Mouse (Mus musculus): ENCODE measurements around the gene Trmt44. TPM values are rescaled to one million over a fixed set of nuclear protein-coding genes. Genes with fewer than 3 reads are reported as not detected.

Gene Trmt44
- total RNA-seq (2021): 10 to 100 TPM in 1 of 2 experiments, 1 to 10 TPM in 1; 6.3 to 11.2 TPM

DNA sequence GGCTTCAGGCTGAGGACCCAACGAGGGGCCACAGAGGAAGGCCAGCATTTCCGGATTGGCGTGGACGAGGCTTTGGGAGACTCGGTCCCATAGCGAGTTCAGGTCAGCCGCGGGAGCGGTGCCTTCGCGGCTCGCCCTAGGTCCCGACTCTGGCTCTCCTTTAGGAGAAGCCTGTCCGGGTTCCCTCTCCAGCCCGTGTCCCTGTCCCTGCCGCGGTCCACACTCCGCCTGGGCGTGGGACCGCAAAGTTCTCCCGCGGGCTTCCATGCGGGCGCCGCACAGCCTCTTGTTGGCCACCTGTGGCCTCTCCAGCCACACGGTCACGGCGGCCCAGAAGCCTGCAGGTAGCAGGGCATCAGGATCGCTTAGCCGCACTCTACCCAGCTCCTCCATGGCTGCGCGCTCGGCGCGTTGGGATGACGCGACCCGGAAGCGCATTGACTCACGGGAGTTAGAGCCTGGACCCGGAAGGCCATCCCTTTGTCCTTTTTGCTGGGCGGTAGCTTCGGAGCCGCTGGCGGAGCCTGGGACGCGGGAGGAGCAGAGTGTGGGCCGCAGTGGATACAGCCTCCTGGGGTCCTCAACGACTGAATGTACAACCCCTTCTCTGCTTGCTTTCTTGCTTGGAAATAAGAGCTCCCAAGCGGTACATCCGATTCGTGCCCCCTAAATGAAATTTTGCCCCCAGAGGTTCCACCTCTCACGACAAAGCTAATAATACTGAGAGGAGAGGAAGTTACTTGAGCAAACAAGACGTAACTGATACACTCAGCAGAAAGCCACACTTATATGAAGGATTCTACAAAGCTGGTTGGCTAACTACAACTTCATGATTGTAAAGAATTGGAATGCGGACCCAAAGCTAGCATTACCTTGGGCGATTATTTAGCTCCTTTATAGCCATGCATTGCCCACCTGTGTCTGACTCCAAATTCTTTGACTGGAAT, at the start of gene Trmt44:
Gene Trmt44, minus strand, starts transcription at position 418 of the 947 bp plus-strand sequence.
- intact Hi-C loops (cut with DNase I): loop anchor here (1.0 kb wide), 1 partner anchor 8 kb away; the partner anchor contains the start of gene Acox3
- peak; percentile 93 to 94 for DNase-seq (ENCODE audit: low spot score in 2 of 2)

DNA sequence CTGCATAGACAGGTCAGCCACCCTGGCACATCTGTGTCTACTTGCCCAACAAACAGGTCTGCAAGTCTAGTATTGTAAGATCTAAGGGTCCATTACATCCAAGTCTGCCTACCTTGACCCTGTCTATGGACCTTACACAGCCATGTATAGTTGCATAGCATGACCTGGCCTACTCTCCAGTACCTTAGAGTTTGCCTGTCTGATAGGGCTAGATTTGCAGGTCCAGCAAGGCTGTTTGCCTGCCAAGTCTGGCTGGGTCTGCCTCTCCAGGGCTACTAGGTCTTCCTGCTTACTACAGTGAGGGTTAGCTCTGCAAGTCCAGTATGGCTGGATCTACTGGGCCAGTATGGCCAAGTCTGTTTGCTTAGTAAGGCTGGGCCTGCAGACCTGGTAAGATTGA, 49.0 kb upstream of the Trmt44 start:
- intact Hi-C loops (cut with DNase I): no loop called here
- no peak for DNase-seq (ENCODE audit: low spot score in 2 of 2)

DNA sequence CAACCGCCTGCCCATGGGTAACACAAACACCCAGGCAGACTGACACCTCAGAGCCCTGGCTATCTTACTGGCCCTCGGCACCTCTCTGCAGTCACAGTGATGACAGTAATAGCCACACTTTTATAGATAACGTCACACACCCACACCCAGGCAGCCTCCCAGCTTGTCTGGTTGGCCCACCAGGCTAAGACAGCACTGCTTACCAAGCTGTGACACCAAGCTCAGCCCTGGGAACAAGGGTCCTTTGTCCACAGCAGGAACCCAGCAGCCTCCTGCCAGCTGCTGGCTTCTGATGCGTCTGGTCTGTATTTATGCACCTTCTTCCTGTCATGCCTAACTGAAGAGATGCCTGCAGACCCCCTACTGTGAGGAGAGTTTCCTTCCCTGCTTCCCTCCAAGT, 46.2 kb upstream of the Trmt44 start:
- intact Hi-C loops (cut with DNase I): no loop called here
- no peak for DNase-seq (ENCODE audit: low spot score in 2 of 2)

DNA sequence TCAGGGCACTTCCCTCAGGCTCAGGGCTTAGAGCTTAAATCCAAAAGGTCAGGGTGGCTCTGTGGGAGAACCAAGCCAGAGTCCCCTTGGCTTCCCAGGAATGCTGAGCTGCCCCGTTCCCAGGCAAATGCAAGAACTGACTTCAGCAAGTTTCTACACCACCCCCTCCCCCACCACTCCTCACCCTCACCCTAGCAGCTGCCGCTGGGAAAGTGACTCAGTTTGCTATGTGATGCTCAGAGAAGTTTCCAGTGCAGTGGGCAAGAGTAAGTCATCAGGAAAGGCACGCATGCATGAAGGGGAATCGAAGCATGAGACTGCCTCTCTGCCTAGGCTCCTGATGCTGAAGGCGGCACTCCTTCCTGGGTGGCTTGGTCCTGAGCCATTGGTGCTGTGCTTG, 42.1 kb upstream of the Trmt44 start:
- intact Hi-C loops (cut with DNase I): no loop called here
- DNase-seq (ENCODE audit: low spot score in 2 of 2): no peak

DNA sequence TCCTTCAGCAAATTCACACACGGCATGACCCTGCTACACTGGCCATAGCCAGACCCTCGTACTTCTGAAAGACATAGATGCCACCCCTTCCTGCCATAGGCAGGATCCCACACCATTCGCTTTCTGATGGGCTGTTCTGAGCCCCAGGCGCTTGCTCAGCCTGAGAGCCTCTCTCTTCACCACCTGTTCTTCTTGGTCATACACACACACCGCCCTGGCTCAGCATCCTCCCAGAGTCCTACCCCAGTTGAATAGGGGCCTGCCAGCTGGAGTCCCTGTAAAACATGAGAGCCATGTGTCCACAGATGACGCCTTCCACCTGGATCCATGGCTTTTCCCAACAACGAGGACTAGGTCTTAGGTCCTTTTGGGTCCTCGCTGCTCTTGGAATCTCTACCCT, 37.9 kb upstream of the Trmt44 start:
- DNase-seq (ENCODE audit: low spot score in 2 of 2): no peak
- intact Hi-C loops (cut with DNase I): no loop called here

DNA sequence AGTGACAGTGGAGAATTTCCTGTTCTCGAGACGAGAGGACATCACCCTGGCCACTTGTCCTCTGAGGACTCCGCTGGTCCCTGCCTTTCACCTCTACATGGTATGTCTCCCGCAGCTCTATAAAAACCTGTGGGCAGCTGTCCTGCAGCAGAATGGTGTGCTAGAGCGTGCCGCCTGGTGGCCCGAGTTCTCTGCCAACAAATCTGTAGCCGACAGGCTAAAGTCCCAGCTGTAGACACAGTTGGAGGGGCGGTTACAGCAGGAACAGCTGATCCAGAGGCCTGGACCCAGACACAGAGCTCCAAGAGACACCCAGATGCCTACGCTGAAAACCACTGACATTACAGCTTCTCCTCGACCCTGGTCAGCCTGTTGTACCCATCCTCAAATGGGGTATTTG, 37.0 kb upstream of the Trmt44 start:
- intact Hi-C loops (cut with DNase I): no loop called here
- DNase-seq (ENCODE audit: low spot score in 2 of 2): no peak

DNA sequence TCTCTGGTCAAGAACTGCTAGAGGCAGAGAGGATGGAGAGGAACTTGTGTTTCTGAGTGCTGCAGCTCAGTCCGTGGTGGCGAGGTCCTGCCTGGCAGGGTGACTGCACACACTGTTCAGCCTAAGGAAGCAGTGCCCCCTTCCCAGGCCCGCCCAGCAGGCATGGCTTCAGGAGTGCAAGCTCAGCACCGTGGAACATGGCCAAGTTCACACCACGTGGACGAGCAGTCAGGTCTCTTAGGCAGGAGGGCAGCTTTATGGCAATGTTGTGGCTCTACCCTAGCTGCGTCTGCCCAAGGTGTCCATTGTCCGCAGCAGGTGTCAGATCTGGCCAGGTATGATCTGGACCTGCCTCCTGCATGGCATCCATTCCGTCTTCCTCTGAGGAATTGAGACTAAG, 36.3 kb upstream of the Trmt44 start:
- DNase-seq (ENCODE audit: low spot score in 2 of 2): no peak
- intact Hi-C loops (cut with DNase I): no loop called here

DNA sequence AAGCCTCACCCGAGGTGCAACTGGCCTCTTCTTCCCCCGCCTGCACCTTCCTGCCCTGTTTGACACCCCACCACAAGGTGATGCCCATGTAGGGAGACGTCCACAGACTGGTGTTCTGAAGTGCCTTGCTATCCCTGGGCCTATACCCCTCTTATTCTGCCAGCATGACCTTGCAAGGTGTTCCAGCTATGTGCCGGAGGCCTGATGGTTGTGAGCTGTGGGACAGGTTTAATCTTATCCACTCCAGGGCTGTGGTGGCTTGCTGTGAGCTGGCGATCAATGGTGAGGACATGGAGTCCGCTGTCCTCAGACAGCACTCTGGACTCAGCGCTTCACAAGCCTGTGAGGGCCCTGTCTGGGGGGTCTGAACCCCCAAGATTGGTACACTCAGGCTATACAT, 35.5 kb upstream of the Trmt44 start:
- no peak for DNase-seq (ENCODE audit: low spot score in 2 of 2)
- intact Hi-C loops (cut with DNase I): no loop called here

DNA sequence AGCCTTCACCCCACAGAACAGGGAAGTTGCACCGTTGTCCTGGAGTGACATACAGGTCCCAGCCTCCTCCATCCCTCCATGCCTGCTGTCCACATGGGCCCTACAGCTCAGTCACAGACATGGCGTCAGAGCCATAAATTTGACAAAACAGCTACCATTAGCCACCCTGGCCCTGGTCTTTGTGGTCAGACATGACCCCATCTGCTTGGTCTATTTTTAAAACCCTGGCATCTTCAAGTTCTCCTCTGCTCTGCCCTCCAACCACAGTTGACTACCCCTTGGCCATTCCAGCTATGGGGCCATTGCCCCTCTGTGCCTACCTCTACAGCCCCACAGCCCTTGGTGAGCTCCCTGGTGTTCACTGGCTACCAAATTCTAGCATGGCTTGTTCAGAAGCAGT, 35.1 kb upstream of the Trmt44 start:
- intact Hi-C loops (cut with DNase I): no loop called here
- no peak for DNase-seq (ENCODE audit: low spot score in 2 of 2)

DNA sequence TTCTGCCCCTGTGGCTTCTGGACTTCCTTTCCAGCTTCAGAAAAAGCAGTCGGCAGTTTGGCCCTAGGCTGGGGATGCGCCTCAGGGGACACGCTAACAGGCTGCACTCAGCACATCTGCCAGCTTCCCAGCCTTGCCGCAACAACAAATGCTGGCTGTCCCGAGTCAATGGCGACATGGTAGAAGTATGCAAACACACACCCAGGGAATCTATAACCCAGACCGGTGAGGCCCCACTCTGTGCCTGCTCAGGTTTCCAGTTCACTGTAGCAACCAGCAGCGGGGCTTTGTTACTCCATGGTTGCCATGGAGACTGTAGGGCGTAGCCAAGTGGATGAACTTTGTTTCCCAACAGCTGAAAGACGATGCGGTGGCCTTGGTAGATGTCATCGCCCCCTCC, 34.5 kb upstream of the Trmt44 start:
- no peak for DNase-seq (ENCODE audit: low spot score in 2 of 2)
- intact Hi-C loops (cut with DNase I): no loop called here

DNA sequence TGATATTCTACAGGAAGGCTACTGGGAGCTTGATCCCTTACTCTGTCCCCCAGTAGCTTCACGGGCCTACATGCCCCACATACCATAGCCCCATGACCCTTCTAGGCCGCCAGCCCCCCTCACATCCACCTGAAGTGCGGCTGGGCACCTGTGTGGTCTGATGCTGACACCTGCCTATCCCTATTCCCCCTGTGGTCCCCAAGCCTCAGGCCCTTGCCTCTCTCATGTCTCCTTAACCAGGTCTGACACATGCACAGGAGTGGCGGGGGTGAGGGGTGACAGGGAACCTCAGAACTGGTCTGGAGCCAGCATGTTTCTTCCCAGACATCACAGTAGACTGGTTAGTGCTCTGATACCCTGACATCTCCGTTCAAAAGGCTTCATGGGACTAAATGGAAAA, 33.7 kb upstream of the Trmt44 start:
- intact Hi-C loops (cut with DNase I): no loop called here

DNA sequence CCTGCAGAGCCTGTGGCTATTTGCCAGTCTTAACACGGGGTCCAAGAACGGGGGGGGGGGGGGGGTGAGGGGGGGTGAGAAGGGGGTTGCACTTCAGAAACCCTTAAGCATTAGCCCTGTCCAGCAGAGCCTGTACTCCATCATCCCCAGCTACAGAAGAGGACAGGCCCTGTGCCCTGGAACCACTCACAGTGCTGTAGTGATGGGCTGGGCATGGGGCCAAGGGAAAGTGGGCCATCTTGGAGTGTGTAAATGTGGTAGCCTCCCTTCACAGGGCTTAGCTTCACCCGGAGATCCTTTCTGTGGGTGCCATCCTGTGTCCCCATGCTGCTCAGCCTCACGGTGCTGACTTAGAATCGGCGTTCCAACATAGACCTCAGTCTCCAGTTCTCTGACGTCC, 32.9 kb upstream of the Trmt44 start:
- peak in 1 of 2 experiments; percentile 14 for DNase-seq (ENCODE audit: low spot score in 2 of 2)
- intact Hi-C loops (cut with DNase I): no loop called here

More for the DNA sequence above, 33.7 kb upstream of the Trmt44 start:
- DNase-seq (ENCODE audit: low spot score in 2 of 2): no peak

DNA sequence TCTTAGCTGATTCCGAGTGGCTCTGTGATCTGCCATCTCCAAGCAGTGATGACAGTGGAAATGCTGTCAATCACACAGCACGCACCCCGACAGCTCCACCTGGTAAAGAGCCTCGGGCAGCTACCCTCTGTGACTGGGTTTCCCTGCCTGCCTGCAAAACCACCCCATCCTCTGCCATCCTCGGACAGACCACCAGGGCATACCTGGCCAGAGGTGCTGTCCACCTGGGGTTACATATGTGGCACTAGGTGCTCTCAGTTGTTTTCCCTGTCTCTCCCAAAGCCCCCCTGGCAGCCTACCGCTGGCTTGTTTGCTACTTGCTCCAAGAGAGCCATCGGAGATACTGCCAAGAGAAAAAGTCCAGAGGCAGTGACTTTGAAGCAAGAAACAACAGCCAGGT, 31.9 kb upstream of the Trmt44 start:
- intact Hi-C loops (cut with DNase I): no loop called here
- DNase-seq (ENCODE audit: low spot score in 2 of 2): no peak

DNA sequence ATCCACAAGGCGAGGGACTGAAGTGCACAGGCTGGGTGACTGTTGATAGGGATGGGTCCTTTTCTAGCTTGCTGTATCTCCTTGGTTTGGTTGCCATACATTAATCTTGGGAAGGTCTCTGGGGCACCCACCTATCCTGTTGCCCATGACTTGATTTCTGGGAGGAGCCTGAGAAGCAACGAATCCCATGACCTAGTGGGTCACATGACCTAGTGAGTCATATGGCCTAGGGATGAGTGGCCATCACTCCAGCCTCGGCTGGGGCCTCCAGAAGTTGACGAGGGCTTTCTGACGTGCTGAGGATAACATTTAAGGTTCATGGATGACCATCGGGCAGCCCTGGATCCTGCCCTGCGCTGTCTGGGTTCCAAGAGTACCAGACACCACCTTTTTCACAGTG, 30.5 kb upstream of the Trmt44 start:
- intact Hi-C loops (cut with DNase I): no loop called here
- DNase-seq (ENCODE audit: low spot score in 2 of 2): no peak

DNA sequence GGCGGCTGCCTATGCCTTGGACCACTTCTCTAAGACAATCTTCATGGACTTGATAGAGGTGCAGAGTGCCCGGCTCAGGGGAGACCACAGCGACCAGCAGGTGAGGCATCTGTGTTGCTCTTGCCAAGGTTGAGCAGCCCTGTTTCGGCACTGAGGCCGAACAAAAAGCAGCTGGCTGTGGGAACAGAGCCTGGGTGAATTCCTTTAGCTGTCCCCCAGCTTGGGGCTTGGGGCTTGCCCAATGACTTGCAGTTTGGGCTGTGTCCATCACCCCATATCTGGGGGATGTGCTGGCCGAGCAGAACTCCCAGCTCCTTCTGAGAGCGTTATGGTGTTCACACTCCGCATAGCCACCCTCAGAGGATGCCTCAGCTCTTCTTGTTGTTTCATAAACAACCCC, 26.7 kb upstream of the Trmt44 start:
- DNase-seq (ENCODE audit: low spot score in 2 of 2): no peak
- intact Hi-C loops (cut with DNase I): no loop called here

DNA sequence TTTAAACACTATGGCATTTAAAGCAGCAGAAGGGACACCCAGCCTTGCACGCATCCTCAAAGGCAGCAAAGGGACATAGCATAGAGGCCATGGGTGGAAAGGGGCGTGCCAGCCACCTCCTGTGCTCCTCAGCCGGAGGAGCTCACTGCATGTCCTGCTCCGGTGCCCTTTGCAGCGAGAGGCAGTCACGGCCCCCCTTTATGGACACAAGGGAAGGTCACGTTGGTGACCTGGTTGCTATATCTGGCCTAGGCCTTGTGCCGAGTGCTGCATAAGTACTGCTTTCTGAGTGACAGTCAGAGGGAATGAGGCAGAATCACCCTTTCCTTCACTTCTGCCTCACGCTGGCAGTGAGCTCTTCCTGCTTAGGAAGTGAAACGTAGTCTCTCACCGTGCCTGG, 25.4 kb upstream of the Trmt44 start:
- DNase-seq (ENCODE audit: low spot score in 2 of 2): no peak
- intact Hi-C loops (cut with DNase I): no loop called here

DNA sequence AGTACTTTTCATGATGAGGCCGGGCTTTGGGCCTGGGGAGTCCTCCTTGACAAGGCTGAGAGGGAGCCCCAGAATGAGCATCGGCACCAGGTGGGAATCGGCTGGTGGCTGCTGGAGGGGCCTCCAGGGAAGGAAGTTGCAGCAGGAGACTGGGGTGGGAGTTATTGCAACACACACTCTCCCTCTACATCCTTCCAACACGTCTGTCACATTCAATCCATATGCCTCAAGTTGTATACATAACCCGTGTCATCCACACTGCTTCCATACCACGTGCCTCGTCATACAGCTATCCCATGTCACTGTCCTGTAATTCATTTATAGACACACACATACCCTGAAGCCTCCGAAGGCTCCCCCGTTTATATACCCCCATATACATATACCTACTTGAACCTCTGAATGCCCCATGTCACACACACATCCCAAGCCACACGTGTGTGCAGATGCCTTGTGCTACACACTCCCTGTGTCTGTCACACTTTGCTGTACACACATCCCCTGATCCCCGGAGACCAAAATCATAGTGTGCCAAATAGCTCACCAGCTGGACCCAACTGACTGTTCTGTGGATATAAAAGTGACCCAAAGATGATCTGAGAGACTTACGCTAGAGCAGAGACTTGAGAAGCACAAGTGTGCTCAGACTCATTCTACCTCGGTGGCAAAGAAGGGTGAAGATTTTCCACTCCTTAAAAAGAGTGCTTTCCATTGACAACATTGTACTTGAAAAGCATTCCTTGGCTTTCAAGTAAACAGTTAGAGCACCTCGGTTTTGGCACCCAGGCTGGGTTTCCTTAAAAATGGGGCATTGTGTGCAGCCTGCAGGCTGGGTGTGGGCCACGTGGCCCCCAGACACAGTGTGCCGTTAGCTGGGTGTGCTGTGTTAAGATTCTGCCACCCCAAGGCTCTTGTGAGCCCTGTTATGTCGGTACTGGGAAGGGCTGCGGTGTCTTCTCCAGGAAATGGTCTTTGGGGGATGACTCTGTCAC, 21.6 kb upstream of the Trmt44 start:
- DNase-seq (ENCODE audit: low spot score in 2 of 2): no peak
- intact Hi-C loops (cut with DNase I): loop anchor here (5.0 kb wide), 2 partner anchors 86 to 261 kb away; no protein-coding TSS in a partner anchor

DNA sequence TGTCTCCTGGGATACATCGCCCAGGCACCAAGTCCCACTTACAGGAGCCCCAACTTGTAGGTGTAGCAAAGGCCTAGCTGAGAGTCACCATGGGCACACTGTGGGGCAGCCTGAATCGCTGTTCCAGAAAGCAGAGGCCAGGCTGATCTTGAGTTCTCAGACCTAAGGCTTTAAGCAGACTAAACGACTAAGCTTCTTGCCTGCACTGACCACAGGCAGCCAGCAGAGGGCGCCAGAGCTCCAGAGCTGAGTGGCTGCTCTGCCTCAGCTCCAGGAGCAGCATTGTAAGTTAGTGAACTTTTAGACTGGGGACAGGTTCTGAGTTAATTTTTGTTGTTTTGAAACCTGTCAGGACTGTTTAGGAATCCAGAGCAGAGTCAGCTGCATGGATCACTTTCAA, 20.8 kb upstream of the Trmt44 start:
- peak; percentile 63 to 74 for DNase-seq (ENCODE audit: low spot score in 2 of 2)
- intact Hi-C loops (cut with DNase I): loop anchor here (1.0 to 5.0 kb wide), 3 partner anchors 87 to 262 kb away; no protein-coding TSS in a partner anchor

DNA sequence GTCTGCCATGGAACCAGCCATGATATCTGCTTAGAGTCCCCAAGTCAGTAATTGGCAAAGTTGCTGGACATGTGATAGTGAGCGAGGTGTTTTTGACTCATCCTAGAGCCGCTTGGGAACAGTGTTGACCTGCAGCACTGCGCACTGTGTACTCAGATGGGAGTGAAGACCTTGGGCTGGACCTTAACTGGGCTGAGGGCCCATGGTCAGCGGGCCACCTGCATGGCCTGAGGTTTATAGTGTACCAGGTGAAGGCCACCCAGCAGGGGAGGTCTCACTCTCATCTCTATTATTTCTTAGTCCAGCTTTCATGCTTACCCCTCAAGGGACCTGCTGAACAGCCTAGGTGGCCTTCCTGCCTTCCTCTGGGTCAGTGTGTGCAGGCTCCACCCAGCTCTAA, 19.9 kb upstream of the Trmt44 start:
- intact Hi-C loops (cut with DNase I): loop anchor here (1.0 to 5.0 kb wide), 3 partner anchors 88 to 263 kb away; no protein-coding TSS in a partner anchor
- DNase-seq (ENCODE audit: low spot score in 2 of 2): no peak

DNA sequence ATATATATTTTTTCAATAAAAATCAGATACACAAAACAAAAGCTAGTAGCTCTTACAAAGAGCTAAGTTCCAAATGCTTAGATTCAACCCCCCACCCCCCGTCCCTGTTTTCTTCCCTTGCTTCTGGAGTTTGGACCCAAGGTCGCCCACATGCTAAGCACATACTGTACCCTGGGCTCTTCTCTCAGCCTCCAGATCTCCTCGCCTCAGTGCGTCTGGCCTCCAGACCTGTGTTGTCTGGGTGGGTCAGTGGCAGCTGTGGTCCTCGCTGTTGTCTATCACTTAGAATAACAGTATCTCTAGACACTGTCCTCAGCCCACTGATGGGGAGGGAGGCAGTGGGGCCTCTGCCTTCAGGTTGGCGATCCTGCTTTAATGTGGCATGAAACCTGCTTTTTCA, 18.4 kb upstream of the Trmt44 start:
- no peak for DNase-seq (ENCODE audit: low spot score in 2 of 2)
- intact Hi-C loops (cut with DNase I): no loop called here

All from left cerebral cortex, postnatal 36 days (tissue).